Mouse (Mus musculus): ENCODE measurements at regions not wholly inside any gene's neighbourhood (a gene's known extent, or its start where the extent isn't known, plus 50 kb on each side); places are given as distances from the start of the nearest gene placed in this dataset.

GRCm38 (mm10) chr2:75463091-75463490 lies 196.0 kb upstream of the Hnrnpa3 start:
- Histone ChIP-seq H3K9me3 (no peaks in the 10 kb centered on the region), H3K4me3 (no peak overlapping the region), H3K27ac (replicated peaks) (no peak overlapping the region), H3K27me3 (replicated peaks; ENCODE audit: low read depth, poor library complexity, severe bottlenecking) (no peaks in the 10 kb centered on the region), H3K4me1 (peaks cover 16% of the 10 kb centered on the region), H3K36me3 (replicated peaks) (no peaks in the 10 kb centered on the region)
- peak; percentile 18 for DNase-seq (ENCODE audit: low spot score)
- WGBS, result 66% methylated on average over 9 of the region's 9 CpGs

- peaks cover 19% of the 10 kb centered on the region for H3K4me1 ChIP-seq
- no peaks in the 10 kb centered on the region for H3K27me3 ChIP-seq (replicated peaks; ENCODE audit: low read depth, poor library complexity, severe bottlenecking)
- H3K27ac ChIP-seq (replicated peaks), result no peak overlapping the region
- whole genome bisulfite sequencing, result 58% methylated on average over 2 of the region's 2 CpGs
- DNase-seq (ENCODE audit: low spot score), result no peak
- H3K36me3 ChIP-seq (replicated peaks), result no peaks in the 10 kb centered on the region
- no peak overlapping the region for H3K4me3 ChIP-seq
- H3K9me3 ChIP-seq, result no peaks in the 10 kb centered on the region
These were observed 194.6 kb upstream of the Hnrnpa3 start for GRCm38 (mm10) chr2:75464429-75464828.

GRCm38 (mm10) chr2:75468851-75469250 lies 190.2 kb upstream of the Hnrnpa3 start:
- H3K27ac ChIP-seq (replicated peaks), result no peak overlapping the region
- 58% methylated on average over 8 of the region's 8 CpGs for WGBS
- H3K27me3 ChIP-seq (replicated peaks; ENCODE audit: low read depth, poor library complexity, severe bottlenecking), result no peaks in the 10 kb centered on the region
- no peaks in the 10 kb centered on the region for H3K9me3 ChIP-seq
- DNase-seq (ENCODE audit: low spot score), result no peak
- no peak overlapping the region for H3K4me3 ChIP-seq
- no peaks in the 10 kb centered on the region for H3K36me3 ChIP-seq (replicated peaks)
- H3K4me1 ChIP-seq, result peaks cover 21% of the 10 kb centered on the region

DNA sequence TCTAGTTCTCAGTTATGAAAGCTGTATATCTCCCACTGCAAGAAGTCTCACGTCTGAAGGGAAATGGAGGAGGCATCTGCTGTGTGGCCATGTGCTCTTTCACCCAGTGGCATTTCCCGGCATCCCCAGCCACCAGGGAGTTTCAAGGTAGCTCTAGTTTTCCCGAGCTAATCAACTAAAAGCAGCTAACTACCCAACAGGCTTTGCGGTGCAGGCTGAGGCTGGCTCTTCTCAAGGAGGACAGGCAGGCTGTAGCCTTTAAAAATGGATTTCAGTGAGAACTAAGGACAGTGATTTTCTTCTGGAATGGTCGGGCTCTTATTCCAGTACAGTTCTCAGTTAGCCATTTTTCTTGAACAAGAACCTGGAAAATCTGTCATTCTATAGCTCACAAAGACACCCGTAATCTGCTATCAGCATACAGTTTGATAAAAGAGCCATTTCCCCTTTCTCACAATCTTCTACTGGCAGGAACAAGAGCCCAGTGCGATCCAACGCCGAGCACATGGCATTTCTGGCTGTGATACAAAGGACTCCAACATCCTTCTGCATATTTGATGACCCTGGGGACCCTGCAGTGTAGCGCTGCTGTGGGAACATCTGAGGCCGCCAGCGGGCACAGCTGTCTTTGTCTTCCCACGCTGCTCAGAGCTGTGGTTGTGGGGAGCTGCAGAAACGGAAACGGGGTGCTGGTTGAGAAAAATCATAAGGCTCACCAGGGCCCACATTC lies 188.9 kb upstream of the Hnrnpa3 start:
- Histone ChIP-seq H3K9me3 (no peaks in the 10 kb centered on the region), H3K27ac (replicated peaks) (peak overlapping the region; percentile 80), H3K27me3 (replicated peaks; ENCODE audit: low read depth, poor library complexity, severe bottlenecking) (no peaks in the 10 kb centered on the region), H3K4me3 (no peak overlapping the region), H3K36me3 (replicated peaks) (no peaks in the 10 kb centered on the region), H3K4me1 (peaks cover 21% of the 10 kb centered on the region)
- 51% methylated on average over 15 of the region's 15 CpGs for WGBS
- DNase-seq (ENCODE audit: low spot score), result peak; percentile 51

DNA sequence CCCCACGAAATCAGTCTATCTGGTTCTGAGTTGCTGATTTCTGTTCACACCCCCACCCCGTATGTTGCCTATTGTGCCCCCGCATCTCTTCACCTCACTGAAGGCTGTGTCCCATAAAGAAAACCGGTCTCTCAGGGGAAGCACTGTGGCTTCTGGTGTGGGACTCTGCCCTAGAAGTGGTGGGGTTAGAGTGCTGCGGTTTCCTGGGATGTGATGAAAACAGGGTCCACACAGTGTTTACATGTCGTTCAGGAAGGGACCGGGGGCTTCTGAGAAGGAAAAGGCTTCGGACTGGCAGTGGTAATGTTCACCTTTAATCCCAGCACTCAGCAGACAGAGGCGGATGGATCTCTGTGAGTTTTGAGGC lies 188.4 kb upstream of the Hnrnpa3 start:
- Histone ChIP-seq H3K4me1 (peaks cover 21% of the 10 kb centered on the region), H3K27ac (replicated peaks) (peak overlapping the region; percentile 80), H3K36me3 (replicated peaks) (no peaks in the 10 kb centered on the region), H3K4me3 (no peak overlapping the region), H3K9me3 (no peaks in the 10 kb centered on the region), H3K27me3 (replicated peaks; ENCODE audit: low read depth, poor library complexity, severe bottlenecking) (no peaks in the 10 kb centered on the region)
- no peak for DNase-seq (ENCODE audit: low spot score)
- WGBS, result 67% methylated on average over 9 of the region's 9 CpGs

DNA sequence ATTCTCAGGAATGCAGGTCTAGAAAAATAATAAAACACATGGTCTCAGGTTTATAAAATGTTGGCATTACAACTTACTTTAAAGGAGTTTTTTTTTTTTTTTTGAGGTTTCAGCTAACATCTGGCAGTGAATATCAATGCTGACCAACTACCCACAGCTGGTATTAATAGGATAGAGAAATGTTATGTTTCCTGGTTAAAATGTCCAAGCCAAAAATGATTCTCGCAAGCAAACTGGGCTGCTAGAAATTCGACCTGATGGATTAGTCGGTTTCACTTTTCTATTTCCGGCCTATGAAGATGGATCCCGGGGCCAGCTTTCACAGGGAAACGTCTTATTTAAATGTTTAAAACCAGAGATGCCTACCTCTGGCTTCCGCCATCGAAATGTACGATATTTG lies 186.6 kb upstream of the Hnrnpa3 start:
- Histone ChIP-seq H3K4me3 (no peak overlapping the region), H3K27ac (replicated peaks) (no peak overlapping the region), H3K9me3 (no peaks in the 10 kb centered on the region), H3K27me3 (replicated peaks; ENCODE audit: low read depth, poor library complexity, severe bottlenecking) (no peaks in the 10 kb centered on the region), H3K36me3 (replicated peaks) (no peaks in the 10 kb centered on the region), H3K4me1 (peaks cover 21% of the 10 kb centered on the region)
- DNase-seq (ENCODE audit: low spot score), result no peak
- WGBS, result 72% methylated on average over 9 of the region's 9 CpGs

DNA sequence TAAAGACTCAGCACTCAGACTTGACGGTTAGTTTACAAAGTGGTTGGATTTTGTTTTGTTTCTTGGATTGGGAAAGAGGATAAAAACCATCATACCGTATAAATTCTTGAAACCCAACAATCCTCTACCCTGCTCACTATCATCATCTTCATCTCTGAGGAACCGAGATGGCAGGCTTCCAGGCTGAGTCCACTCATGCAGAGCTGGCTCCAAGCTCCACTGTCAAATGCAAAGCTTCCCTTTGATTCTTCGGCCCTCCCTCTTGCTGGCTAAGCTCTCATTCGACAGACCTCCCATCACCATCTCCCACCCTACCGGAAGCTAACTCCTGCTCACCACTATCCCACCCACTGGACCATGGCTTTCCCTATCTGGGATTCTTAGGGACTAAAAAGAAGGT lies 184.6 kb upstream of the Hnrnpa3 start:
- H3K4me3 ChIP-seq, result no peak overlapping the region
- H3K27me3 ChIP-seq (replicated peaks; ENCODE audit: low read depth, poor library complexity, severe bottlenecking), result no peaks in the 10 kb centered on the region
- no peak for DNase-seq (ENCODE audit: low spot score)
- H3K9me3 ChIP-seq, result no peaks in the 10 kb centered on the region
- 74% methylated on average over 6 of the region's 6 CpGs for WGBS
- H3K4me1 ChIP-seq, result peaks cover 17% of the 10 kb centered on the region
- H3K36me3 ChIP-seq (replicated peaks), result no peaks in the 10 kb centered on the region
- no peak overlapping the region for H3K27ac ChIP-seq (replicated peaks)

DNA sequence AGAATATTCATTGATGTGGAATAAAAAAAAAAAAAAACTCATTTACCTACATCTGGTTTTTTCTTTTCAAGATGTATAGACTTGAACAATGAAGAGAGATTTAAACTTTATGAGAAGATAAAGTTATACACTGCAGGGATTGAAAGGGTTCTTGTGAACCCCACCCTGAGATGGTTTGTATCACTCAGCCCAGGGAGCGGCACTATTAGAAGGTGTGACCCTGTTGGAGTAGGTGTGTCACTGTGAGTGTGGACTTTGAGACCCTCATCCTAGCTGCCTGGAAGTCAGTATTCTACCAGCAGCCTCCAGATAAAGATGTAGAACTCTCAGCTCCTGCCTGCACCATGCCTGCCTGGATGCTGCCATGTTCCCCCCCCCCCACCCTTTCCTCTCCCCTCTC lies 182.7 kb upstream of the Hnrnpa3 start:
- no peaks in the 10 kb centered on the region for H3K36me3 ChIP-seq (replicated peaks)
- no peak for DNase-seq (ENCODE audit: low spot score)
- WGBS, result 91% methylated on average over 1 of the region's 1 CpGs
- no peak overlapping the region for H3K4me3 ChIP-seq
- no peaks in the 10 kb centered on the region for H3K27me3 ChIP-seq (replicated peaks; ENCODE audit: low read depth, poor library complexity, severe bottlenecking)
- H3K9me3 ChIP-seq, result no peaks in the 10 kb centered on the region
- H3K4me1 ChIP-seq, result peaks cover 7% of the 10 kb centered on the region; the same call in 1 of the 2 replicates
- no peak overlapping the region for H3K27ac ChIP-seq (replicated peaks)

DNA sequence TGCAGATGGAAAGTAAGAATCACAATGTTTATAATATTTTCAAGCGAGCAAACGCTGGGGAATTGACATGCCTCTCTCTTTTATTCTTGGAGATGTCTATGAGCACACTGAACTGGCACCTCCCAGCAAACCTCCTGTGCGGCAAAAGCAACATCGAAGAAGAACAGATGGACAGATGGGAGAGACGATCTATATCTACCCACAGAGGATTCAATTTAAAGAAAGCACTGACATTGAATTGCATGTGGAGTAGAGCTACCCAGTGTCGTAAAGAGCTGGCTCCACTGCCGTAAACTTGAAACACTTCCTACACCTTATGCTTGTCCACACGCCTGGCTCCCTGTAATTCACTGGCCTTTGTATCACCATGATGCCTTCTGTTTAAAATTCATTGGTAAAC lies 182.0 kb upstream of the Hnrnpa3 start:
- 88% methylated on average over 8 of the region's 8 CpGs for WGBS
- no peak for DNase-seq (ENCODE audit: low spot score)

GRCm38 (mm10) chr2:75479546-75479945 lies 179.5 kb upstream of the Hnrnpa3 start:
- Histone ChIP-seq H3K27me3 (replicated peaks; ENCODE audit: low read depth, poor library complexity, severe bottlenecking) (no peaks in the 10 kb centered on the region), H3K9me3 (no peaks in the 10 kb centered on the region), H3K4me1 (peaks cover 24% of the 10 kb centered on the region), H3K36me3 (replicated peaks) (no peaks in the 10 kb centered on the region), H3K4me3 (no peak overlapping the region), H3K27ac (replicated peaks) (no peak overlapping the region)
- DNase-seq (ENCODE audit: low spot score), result no peak
- 89% methylated on average over 5 of the region's 5 CpGs for WGBS

More for the DNA sequence above, 182.0 kb upstream of the Hnrnpa3 start:
- H3K36me3 ChIP-seq (replicated peaks), result no peaks in the 10 kb centered on the region
- no peaks in the 10 kb centered on the region for H3K9me3 ChIP-seq
- peaks cover 13% of the 10 kb centered on the region for H3K4me1 ChIP-seq
- H3K27me3 ChIP-seq (replicated peaks; ENCODE audit: low read depth, poor library complexity, severe bottlenecking), result no peaks in the 10 kb centered on the region
- no peak overlapping the region for H3K4me3 ChIP-seq
- no peak overlapping the region for H3K27ac ChIP-seq (replicated peaks)

GRCm38 (mm10) chr2:75481863-75482262 lies 177.2 kb upstream of the Hnrnpa3 start:
- Histone ChIP-seq H3K9me3 (no peaks in the 10 kb centered on the region), H3K4me3 (no peak overlapping the region), H3K27ac (replicated peaks) (no peak overlapping the region), H3K4me1 (peaks cover 24% of the 10 kb centered on the region), H3K27me3 (replicated peaks; ENCODE audit: low read depth, poor library complexity, severe bottlenecking) (no peaks in the 10 kb centered on the region), H3K36me3 (replicated peaks) (no peaks in the 10 kb centered on the region)
- no peak for DNase-seq (ENCODE audit: low spot score)
- WGBS, result 58% methylated on average over 8 of the region's 8 CpGs

DNA sequence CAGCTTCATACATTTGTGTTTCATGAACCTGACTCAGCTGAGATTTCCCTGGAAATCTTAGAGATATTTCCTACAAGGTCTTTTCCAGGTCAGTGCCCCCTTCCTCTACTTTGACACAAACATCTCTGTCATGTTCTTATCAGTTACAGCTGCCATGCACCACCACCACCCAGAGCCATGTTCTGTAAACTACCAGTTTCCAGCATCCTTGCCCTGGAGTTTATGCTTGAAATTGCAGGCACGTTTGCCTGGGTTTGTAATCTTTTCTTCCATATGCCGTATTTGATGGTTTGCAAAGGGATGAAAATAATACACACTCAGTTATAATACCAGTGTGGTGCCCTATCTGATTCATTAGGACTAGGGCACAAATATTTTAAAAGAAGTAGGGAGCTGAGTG lies 176.6 kb upstream of the Hnrnpa3 start:
- Histone ChIP-seq H3K4me3 (no peak overlapping the region), H3K9me3 (no peaks in the 10 kb centered on the region), H3K27ac (replicated peaks) (no peak overlapping the region), H3K4me1 (peaks cover 24% of the 10 kb centered on the region), H3K27me3 (replicated peaks; ENCODE audit: low read depth, poor library complexity, severe bottlenecking) (no peaks in the 10 kb centered on the region), H3K36me3 (replicated peaks) (no peaks in the 10 kb centered on the region)
- DNase-seq (ENCODE audit: low spot score), result no peak
- WGBS, result 82% methylated on average over 2 of the region's 2 CpGs

- DNase-seq (ENCODE audit: low spot score), result no peak
- 71% methylated on average over 10 of the region's 10 CpGs for WGBS
- no peaks in the 10 kb centered on the region for H3K27me3 ChIP-seq (replicated peaks; ENCODE audit: low read depth, poor library complexity, severe bottlenecking)
- H3K9me3 ChIP-seq, result no peaks in the 10 kb centered on the region
- H3K27ac ChIP-seq (replicated peaks), result no peak overlapping the region
- peaks cover 24% of the 10 kb centered on the region for H3K4me1 ChIP-seq
- no peak overlapping the region for H3K4me3 ChIP-seq
- no peaks in the 10 kb centered on the region for H3K36me3 ChIP-seq (replicated peaks)
These were observed 174.1 kb upstream of the Hnrnpa3 start for GRCm38 (mm10) chr2:75484951-75485350.
